Mouse (Mus musculus) spleen, adult 18-20 months (tissue): Measurements from ENCODE around the gene Tenm3.

ENCODE experiments used
- DNase-seq, 2 experiments: peaks; one replicate each; pipeline ENCODE4 v3.0.0; 2022; ENCODE audit warnings: mixed read lengths in 2 of 2

Gene Tenm3

GRCm38 (mm10) chr8:48313985-48314368 lies 529.8 kb downstream of the Tenm3 start:
- DNase-seq = no peak

DNA sequence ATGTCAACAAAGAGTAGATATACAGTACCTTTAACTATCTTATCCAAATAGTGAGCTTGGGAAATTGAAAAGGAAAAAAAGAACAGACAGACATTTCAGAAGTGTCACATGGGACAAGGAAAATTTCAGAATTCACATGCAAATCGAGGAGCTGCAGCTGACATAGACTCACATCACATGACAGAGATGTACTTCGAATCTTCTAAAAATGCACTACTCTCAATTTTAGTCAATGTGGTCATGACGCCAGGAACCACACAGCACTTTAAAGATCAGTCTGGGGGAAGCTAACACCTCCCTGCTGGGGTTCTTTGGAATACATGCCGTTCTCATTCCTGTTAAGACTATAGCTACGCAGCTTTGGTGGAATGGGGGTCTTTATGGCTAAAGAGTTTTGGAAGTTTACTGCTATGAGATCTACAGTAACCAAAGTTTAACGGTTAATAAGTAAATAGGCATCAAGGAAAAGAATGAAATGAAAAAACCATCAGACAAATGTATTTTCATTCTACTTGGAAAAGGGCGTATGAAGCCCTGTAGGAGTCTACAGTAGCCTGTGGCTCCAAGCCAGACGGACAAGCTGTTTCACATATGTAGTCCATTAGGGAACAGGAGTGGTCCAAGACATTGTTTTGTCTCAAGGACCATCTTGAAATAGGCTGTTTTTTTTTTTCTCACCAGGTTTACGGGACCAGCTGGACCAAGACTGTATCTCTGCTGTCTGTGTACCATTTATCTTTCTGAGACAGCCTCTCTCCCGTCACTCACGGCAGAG lies 530.4 kb downstream of the Tenm3 start:
- no peak for DNase-seq

DNA sequence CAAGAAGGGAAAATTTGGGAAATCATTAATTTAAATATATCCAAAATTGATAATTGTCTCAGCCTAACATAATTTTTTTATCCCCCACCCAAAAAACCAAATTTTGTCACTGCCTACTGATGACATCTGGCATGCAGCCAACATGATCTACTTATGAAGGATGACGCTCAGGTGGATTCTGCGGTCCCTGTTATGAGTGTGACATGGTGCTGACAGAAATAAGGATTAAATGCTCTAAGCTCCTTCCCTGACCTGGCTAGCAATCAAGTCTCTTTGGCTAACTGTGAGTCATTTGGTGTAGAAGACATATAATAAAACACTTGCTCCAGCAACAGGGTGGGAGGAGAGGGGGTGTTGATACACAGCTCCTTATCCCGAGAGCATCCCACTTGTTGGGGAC lies 532.0 kb downstream of the Tenm3 start:
- no peak for DNase-seq

DNA sequence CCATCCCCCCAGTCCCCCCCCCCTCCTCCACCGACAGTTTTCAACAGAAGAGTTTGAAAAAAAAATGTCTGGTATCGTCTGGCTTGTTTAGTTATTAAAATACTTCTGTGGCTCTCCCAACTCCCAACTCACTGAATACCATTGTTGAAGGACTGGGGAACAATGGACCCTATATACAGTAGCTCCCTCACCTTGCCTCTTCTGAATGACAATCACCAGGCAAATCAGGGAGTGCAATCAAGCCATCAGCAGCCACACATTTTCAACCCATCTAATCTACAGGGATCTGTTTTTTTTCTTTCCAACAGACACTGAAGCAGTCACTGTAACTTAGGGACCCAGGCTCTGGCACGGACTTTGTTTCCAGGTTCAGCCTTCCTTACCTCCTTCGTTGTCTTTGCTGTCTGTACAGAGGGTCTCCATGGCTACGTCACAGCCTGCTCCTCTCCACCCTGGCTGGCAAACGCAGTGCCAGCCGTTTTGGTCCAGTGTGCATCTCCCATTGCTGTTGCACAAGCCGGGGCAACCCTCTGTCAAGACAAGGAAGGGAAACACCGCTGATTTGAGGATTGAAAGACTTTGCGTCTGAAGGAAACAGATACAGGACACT lies 533.4 kb downstream of the Tenm3 start:
- no peak for DNase-seq

- no peak for DNase-seq
Observed at GRCm38 (mm10) chr8:48309191-48309987, 534.4 kb downstream of the Tenm3 start.

DNA sequence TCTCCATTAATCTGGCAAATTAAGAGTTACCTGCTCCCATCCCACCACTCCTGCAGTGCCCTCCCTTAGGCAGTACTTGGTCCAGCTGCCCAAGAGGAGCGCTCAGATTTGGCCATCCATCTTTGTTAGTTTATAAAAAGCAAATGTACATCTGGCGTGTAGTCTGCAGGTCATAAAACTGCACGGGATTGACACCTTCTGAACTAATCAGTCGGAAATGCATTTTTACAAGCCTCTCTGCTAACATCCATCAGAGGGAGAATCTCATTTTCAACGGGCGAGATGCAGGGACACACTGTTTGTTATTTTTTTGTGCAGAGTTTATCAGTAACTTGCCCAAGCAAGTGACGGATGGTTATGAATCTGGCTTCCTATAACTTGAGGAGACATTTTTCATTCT lies 539.5 kb downstream of the Tenm3 start:
- DNase-seq = no peak

DNA sequence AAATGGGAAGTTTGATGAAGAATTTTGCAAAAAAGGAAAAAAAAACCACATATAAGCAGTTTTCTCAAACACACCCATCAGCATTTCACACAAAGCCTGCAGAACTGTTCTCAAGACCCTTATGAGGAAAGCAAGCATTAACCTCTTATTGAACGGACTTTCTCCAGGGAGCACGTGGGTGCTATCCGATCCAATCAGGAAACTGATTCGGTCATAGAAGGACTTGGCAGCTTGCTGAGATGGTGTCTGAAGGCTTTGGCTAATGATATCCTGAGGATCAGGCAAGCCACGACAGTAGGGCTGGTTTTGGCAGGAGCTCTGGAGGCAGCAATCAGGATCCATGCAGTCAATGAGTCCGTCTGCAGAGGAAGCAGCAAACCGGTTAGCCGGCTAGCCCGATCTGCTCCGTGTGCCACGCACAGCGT lies 543.1 kb downstream of the Tenm3 start:
- DNase-seq = no peak

- DNase-seq = no peak
Observed at GRCm38 (mm10) chr8:48300061-48300460, 543.7 kb downstream of the Tenm3 start.

DNA sequence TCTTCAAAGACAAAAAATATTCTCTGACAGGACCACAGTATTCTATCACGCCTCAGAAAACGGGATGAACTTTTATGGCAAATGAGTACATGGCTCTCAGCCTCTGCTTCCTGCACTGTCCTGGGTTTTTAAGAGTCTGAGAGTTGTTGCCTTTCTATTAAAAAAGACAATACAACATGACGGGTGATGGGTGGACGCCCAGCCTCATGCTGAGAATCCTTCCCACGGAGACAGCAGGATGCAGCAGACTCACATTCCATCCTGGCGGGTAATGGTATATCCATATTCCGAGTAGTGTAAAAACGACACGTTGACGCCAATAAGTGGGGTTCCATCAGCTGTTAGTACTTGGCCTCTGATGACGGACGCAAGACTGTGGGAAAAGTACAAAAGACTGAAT lies 544.4 kb downstream of the Tenm3 start:
- no peak for DNase-seq

DNA sequence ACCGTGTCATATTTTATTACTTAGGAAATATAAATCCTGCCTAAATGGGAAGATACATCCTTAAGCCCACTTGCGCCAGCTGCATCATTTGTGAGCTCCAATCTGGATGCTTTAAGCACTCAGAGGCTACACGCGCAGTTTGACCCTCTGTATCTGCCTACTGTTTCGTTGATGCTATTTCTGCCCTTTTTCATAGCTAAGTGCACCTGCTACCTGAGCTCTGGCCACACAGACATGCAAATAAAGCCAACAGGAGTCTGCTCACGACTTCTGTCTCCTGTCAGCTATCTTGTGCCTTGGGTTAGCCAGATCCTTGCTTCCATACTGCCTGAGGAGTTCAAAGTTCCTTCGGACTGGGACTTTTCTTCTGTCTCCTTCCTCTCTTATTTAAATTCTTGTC lies 547.4 kb downstream of the Tenm3 start:
- no peak for DNase-seq

DNA sequence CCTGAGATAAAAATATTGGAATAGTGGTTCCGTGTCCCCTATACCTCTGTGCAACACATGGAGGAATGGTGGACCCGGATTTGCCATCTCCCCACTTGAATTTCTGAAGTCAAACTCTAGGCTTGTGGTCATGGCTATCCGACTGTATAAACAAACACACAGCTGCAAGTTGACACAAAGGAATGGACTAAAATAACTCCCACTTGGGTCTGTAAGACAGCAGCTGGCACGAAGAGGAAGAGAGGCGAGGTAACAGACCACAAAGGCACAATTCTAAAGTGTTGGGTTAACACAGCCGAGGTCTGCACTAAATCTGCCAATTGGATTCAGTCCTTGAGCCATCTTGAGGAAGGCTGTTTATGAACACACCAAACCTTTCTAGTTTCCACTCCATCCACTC lies 548.2 kb downstream of the Tenm3 start:
- no peak for DNase-seq

GRCm38 (mm10) chr8:48293797-48294196 lies 550.0 kb downstream of the Tenm3 start:
- no peak for DNase-seq

GRCm38 (mm10) chr8:48285432-48285831 lies 558.3 kb downstream of the Tenm3 start:
- no peak for DNase-seq

DNA sequence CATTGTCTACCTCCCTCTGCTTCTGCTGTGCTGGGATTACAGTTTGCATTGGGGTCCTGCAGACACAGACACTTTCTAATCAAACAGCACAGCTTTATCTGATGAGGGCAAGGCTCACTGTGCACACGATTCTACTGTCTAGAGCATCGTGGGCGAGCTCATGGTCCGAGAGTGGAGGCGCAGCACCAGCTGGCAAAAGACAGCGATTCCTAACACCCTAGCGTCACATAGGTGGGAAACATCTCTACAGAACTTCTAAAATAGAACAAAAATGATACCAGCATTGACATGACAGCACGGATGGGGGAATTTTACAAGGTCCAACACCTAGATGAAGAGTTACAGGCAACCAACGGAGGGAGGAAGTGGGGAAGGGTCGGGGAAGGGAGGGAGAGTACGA lies 561.9 kb downstream of the Tenm3 start:
- no peak for DNase-seq

- DNase-seq = no peak
Observed at GRCm38 (mm10) chr8:48279360-48279759, 564.4 kb downstream of the Tenm3 start.

DNA sequence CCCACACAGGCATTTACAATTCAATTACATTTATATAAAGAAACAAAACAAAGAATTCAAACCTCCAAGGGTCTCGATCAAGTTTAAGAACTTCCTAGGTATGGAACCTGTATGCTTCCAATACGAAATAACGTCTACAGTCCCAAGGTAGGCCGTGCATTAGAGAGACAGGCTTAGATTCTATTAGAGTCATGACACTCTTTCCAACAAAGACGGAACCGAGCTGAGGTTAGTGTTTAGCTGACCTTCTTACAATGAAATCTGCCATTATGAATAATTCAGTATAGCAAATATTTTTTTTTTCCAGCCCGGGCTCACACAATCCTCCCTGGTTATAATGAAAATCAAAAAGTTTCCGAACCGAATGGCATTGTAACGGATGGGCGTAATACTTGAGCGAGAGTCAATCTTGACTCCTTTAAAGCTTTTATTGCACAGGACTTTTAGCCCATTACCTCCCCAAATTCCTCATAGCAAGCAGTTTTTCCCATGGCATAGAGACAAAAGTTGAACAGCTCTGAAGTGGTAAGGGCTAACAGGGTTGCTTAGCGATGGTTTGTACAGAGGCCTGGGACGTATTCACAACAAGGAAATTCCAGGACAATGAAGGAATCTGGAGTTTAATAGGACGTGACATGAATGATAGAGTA lies 565.6 kb downstream of the Tenm3 start:
- no peak for DNase-seq

DNA sequence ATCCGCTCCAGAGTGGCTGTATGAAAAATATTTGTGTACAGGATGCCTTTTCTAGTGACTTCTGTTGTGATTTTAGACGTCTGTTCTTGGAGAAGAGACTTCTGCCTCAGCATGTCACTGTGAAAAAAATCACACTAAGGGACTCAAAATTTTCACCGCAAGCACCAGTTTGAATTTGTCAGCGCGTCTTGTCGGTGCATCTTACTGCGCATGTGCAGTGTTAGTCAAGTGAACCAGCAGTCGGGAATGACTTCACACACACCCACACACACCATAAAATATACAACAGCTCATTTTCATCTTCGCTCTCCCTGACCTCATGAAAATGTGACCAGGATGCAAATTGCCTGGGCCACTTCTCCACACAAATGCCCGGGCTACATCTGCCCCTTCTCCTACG lies 568.7 kb downstream of the Tenm3 start:
- no peak for DNase-seq

- DNase-seq = no peak
Observed at GRCm38 (mm10) chr8:48274566-48274965, 569.2 kb downstream of the Tenm3 start.

DNA sequence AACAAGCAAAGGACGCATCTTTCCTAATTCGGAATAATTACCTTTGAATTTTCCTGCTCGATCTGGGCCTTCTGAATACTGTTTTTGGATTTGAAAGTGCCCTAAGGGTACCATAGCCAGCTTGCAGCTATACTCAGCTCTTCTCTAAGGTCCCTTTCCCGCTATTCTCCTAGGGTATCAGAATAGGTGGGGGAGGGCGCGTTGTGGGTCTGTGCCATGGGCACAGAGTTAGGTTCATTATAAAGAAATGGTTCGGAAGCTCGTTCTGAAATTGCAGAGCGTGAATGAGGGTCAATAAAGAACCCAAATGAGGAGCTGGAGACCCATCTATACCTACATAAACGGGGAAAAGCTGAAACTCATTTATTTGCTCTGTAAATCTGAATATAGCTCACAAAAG lies 575.1 kb downstream of the Tenm3 start:
- no peak for DNase-seq

DNA sequence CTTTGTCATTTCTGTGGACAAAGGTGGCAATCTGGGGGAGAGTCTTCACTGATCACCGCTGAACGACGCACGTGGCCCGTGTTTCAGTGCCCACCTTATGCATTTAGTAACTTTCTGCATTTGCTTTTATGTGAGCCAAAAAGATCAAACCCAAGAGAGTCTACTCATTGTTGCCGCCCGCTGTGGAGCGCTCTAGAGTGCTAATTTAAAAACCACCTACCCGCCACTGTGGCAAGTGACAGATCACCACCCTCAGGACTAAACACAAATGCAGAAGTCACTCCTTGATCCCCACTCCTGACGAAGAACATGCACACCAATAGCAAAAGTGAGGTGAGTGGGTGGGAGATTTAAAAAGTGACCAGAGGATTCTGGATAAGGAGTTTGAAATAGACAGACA lies 583.5 kb downstream of the Tenm3 start:
- no peak for DNase-seq

- no peak for DNase-seq
Observed at GRCm38 (mm10) chr8:48259832-48260231, 583.9 kb downstream of the Tenm3 start.

- DNase-seq = no peak
Observed at GRCm38 (mm10) chr8:48243876-48244275, 599.9 kb downstream of the Tenm3 start.

DNA sequence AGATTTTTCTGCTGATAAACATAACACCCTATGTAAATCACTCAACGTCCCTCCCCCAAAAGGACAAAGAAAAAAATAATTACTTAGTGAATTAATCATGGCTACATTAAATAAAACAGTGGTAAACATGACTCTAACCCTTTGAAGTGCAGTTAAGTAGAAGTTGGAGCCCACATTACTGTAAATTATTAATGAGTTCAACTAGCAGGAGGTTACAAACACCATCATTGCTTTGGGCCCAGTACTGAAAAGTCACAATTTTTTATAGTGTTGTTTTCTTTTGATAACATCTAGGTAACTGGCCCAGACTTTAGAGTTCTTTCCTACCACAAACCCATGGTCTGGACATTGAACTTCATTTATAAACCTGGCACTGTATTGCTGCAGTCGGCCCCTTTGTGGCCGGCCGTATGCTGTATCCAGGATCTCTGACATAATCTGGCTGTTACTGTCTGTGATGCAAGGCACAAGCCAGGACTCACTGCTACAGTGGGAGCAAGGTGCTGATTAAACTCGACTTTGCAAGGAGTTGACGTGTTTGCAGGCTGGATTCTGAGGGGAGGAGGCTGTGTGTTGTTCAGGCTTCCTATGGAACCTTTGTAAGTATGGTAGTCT lies 602.7 kb downstream of the Tenm3 start:
- no peak for DNase-seq
